Mouse (Mus musculus): ENCODE data around the gene Tifa.

- TF ChIP-seq MAFK (IDR thresholded peaks at IDR 0.05; ENCODE audit: insufficient read depth, low read depth, low read length) (no peak), HCFC1 (IDR thresholded peaks at IDR 0.05; ENCODE audit: borderline replicate concordance, insufficient read depth, low read length) (no peak), ZNF384 (IDR thresholded peaks at IDR 0.05; ENCODE audit: low read depth, low read length) (no peak)
Measured at GRCm38 (mm10) chr3:127843324-127843940, 53.8 kb downstream of the Tifa start.

All from ES-E14 (cell line).